Mouse (Mus musculus) midbrain, embryonic 15.5 days (tissue): ENCODE data around the gene Btnl10. TPM values are rescaled to one million over a fixed set of nuclear protein-coding genes. Genes with fewer than 3 reads are reported as not detected.

Experiments
- ATAC-seq: fragments of 200-750 bp; cut with Nextera tagmentation; replicated peaks from 2 replicates; pipeline ENCODE4 v1.8.0; 2017; ENCODE audit warnings: moderate TSS enrichment
- H3K27ac ChIP-seq: fragments of 300-500 bp; sonication (generic); 2 replicates; pipeline ENCODE4 v1.5.1; 2015; ENCODE audit warnings: mild to moderate bottlenecking, inconsistent platforms
- H3K27me3 ChIP-seq: fragments of 300-500 bp; sonication (generic); replicated peaks from 2 replicates; pipeline ENCODE4 v1.6.1; 2015; ENCODE audit warnings: inconsistent platforms
- H3K36me3 ChIP-seq: fragments of 300-500 bp; sonication (generic); replicated peaks from 2 replicates; pipeline ENCODE4 v1.6.1; 2015; ENCODE audit warnings: inconsistent platforms
- H3K4me1 ChIP-seq: fragments of 300-500 bp; sonication (generic); 2 replicates; pipeline ENCODE4 v1.6.1; 2015; ENCODE audit warnings: inconsistent platforms
- H3K4me2 ChIP-seq: fragments of 300-500 bp; sonication (generic); 2 replicates; pipeline ENCODE4 v1.6.1; 2015; ENCODE audit warnings: inconsistent platforms, mild to moderate bottlenecking, moderate library complexity
- H3K4me3 ChIP-seq: fragments of 300-500 bp; sonication (generic); 2 replicates; pipeline ENCODE4 v1.5.1; 2015; ENCODE audit warnings: mild to moderate bottlenecking, inconsistent platforms
- H3K9ac ChIP-seq: fragments of 300-500 bp; sonication (generic); 2 replicates; pipeline ENCODE4 v1.6.1; 2015; ENCODE audit warnings: mild to moderate bottlenecking, inconsistent platforms
- H3K9me3 ChIP-seq: fragments of 300-500 bp; sonication (generic); 2 replicates; pipeline ENCODE4 v1.6.1; 2016; ENCODE audit warnings: inconsistent platforms
- WGBS: fragments of 180-500 bp; shearing (Covaris S2); methylation state at CpG from one replicate; pipeline ENCODE4 v1.1.7; 2015; ENCODE audit warnings: mixed read lengths; 5-methylcytosine and 5-hydroxymethylcytosine counted together
- microRNA-seq: library from miRNA; unstranded; fragments of <30 nt; microRNA quantifications from one replicate; pipeline ENCODE4, GENCODE M21; 2016
- polyA plus RNA-seq: library from polyadenylated mRNA; unstranded; fragments of >200 nt; fragmentation: Nextera tagmentation; extraction: Ambion mirVana; gene quantifications from 2 replicates; pipeline ENCODE4 v1.2.1, GENCODE M21; 2015

The Btnl10 gene
- polyA plus RNA-seq, 1 experiment from 2014 or later: not detected

- no peak for ATAC-seq
- WGBS: 52% methylated on average over 12 of the region's 12 CpGs
- Histone ChIP-seq H3K4me2 (no peak overlapping the region), H3K27ac (no peak overlapping the region), H3K9ac (no peak overlapping the region), H3K4me1 (peaks cover 3% of the 10 kb centered on the region; the same call in 1 of the 2 replicates), H3K9me3 (no peaks in the 10 kb centered on the region), H3K4me3 (no peak overlapping the region), H3K36me3 (no peaks in the 10 kb centered on the region), H3K27me3 (0 out of 2 replicates have a peak, but pooled peaks cover 4% of the 10 kb centered on the region)
These were observed 47.5 kb downstream of the Btnl10 start for GRCm38 (mm10) chr11:58965001-58965760.

DNA sequence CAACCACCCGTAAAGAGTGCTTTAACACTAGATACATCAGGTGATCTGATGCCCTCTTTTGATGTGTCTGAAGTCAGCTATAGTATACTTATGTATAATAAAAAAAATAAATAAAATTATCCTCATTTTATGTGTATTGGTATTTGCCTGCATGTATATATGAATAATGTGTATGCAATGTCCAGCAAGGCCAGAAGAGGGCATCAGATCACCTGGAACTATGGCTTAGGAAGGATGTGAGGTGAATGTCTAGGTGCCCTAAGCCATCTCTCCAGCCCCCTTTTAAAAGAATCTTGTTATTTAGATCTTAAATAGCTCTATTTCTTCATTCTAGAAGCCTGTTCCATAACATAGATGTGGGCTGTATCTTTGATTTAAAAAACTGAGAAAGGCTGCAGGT lies 49.6 kb downstream of the Btnl10 start:
- H3K4me3 ChIP-seq: no peak overlapping the region
- 0 out of 2 replicates have a peak, but pooled peaks cover 4% of the 10 kb centered on the region for H3K27me3 ChIP-seq
- no peaks in the 10 kb centered on the region for H3K9me3 ChIP-seq
- ATAC-seq: no peak
- H3K4me1 ChIP-seq: peaks cover 3% of the 10 kb centered on the region; the same call in 1 of the 2 replicates
- H3K9ac ChIP-seq: no peak overlapping the region
- 95% methylated on average over 1 of the region's 1 CpGs for WGBS
- H3K36me3 ChIP-seq: 0 out of 2 replicates have a peak, but pooled peaks cover 5% of the 10 kb centered on the region
- H3K4me2 ChIP-seq: no peak overlapping the region
- no peak overlapping the region for H3K27ac ChIP-seq

- no peak for ATAC-seq
- 0 out of 2 replicates have a peak, but pooled peaks cover 5% of the 10 kb centered on the region for H3K36me3 ChIP-seq
- H3K9ac ChIP-seq: no peak overlapping the region
- H3K4me1 ChIP-seq: peaks cover 2% of the 10 kb centered on the region; the same call in 1 of the 2 replicates
- H3K27me3 ChIP-seq: no peaks in the 10 kb centered on the region
- no peak overlapping the region for H3K27ac ChIP-seq
- no peaks in the 10 kb centered on the region for H3K9me3 ChIP-seq
- WGBS: 76% methylated on average over 7 of the region's 7 CpGs
- H3K4me3 ChIP-seq: no peak overlapping the region
- no peak overlapping the region for H3K4me2 ChIP-seq
These were observed 50.8 kb downstream of the Btnl10 start for GRCm38 (mm10) chr11:58968551-58968950.

DNA sequence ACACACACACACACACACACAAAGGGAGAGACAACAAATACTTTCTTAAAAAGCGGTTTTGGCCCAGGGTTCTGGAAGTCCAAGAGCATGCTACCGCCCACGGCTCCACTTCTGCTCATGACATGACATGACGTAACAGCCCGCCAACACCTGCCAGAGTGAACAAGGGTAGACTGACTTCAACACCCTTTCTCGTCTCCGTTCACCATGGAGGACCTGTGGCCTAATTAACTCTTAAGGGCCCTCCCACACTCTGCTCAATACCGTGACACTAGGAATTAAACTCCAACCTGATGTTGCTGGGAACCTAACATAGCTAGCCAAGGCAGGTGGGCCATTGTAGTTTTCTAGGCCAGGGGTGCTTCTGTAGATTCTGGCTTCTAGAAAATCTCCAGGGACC lies 51.3 kb downstream of the Btnl10 start:
- Histone ChIP-seq H3K9me3 (no peaks in the 10 kb centered on the region), H3K36me3 (0 out of 2 replicates have a peak, but pooled peaks cover 5% of the 10 kb centered on the region), H3K27me3 (no peaks in the 10 kb centered on the region), H3K9ac (no peak overlapping the region), H3K4me2 (no peak overlapping the region), H3K4me3 (no peak overlapping the region), H3K27ac (no peak overlapping the region), H3K4me1 (no peaks in the 10 kb centered on the region)
- ATAC-seq: no peak
- 94% methylated on average over 8 of the region's 8 CpGs for WGBS

DNA sequence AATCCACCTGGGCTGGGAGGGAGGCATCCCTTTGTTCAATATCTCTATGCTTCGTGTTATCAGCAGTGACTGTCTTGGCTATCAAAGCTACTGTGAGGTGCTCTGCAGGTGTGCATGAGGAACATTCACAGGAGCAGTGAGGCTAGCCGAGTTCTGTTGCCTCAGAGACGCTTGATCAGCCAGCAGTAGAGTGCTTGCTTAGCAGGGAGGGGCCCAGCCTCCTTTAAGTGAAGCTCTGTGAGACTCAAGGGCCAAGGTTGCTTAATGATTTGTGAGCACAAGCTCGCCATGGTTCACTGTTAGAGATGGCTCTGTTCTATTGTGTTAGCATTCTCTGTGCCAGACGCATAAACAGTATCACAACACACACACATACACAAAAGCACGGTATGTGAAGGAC lies 52.0 kb downstream of the Btnl10 start:
- WGBS: 78% methylated on average over 6 of the region's 6 CpGs

DNA sequence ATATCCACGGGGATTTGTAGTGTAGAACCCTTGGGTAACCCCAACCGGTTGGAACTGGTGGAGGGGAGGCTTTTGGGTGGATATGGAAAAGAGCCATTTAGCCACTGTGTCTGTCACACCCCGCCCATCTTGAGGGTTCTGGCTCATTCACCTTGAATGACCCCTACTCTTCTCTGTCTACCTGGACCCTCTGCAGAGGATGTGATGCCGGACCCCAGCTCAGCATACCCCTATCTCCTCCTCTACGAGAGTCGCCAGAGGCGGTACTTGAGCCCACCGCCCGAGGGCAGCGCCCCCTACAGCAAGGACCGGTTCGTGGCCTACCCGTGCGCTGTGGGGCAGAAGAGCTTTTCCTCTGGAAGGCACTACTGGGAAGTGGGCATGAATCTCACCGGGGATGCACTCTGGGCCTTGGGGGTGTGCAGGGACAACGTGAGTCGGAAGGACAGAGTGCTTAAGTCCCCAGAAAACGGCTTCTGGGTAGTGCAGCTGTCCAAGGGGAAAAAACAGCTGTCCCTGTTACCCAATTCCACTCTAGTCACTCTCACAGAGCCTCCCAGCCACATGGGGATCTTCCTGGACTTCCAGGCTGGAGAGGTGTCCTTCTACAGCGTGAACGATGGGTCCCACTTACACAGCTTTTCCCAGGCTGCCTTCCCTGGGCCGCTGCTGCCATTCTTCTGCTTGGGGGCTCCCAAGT lies 53.3 kb downstream of the Btnl10 start:
- no peak overlapping the region for H3K27ac ChIP-seq
- H3K27me3 ChIP-seq: no peaks in the 10 kb centered on the region
- H3K4me1 ChIP-seq: peaks cover 8% of the 10 kb centered on the region
- H3K9ac ChIP-seq: no peak overlapping the region
- no peak for ATAC-seq
- H3K36me3 ChIP-seq: 0 out of 2 replicates have a peak, but pooled peaks cover 5% of the 10 kb centered on the region
- no peaks in the 10 kb centered on the region for H3K9me3 ChIP-seq
- H3K4me2 ChIP-seq: no peak overlapping the region
- WGBS: 90% methylated on average over 21 of the region's 21 CpGs
- H3K4me3 ChIP-seq: no peak overlapping the region

More for the DNA sequence above, 52.0 kb downstream of the Btnl10 start:
- Histone ChIP-seq H3K36me3 (0 out of 2 replicates have a peak, but pooled peaks cover 5% of the 10 kb centered on the region), H3K4me3 (no peak overlapping the region), H3K9ac (no peak overlapping the region), H3K4me2 (no peak overlapping the region), H3K9me3 (no peaks in the 10 kb centered on the region), H3K27me3 (no peaks in the 10 kb centered on the region), H3K27ac (no peak overlapping the region), H3K4me1 (no peaks in the 10 kb centered on the region)
- ATAC-seq: no peak

DNA sequence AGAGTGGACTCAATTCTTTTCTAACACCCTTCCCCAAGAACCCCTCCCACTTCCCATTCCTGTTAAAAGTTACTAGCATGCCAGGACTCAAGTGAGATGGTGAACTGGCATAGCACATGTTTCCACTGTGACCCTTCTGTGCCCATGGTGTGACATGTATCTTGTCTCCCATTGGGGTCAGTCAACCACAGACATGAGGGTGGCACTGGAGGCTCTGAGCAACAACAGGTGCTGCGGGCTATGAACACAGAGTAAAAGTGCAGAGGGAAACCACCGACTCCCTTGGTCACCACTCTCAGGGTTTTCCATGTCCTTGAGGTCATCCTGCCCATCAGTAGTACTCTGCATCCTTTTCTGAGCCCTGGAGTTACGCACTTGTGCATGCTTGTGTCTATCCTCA lies 54.1 kb downstream of the Btnl10 start:
- H3K4me2 ChIP-seq: no peak overlapping the region
- no peak overlapping the region for H3K9ac ChIP-seq
- H3K27ac ChIP-seq: no peak overlapping the region
- H3K36me3 ChIP-seq: 0 out of 2 replicates have a peak, but pooled peaks cover 5% of the 10 kb centered on the region
- H3K27me3 ChIP-seq: no peaks in the 10 kb centered on the region
- no peak for ATAC-seq
- 95% methylated on average over 3 of the region's 3 CpGs for WGBS
- no peaks in the 10 kb centered on the region for H3K9me3 ChIP-seq
- H3K4me1 ChIP-seq: peaks cover 11% of the 10 kb centered on the region
- no peak overlapping the region for H3K4me3 ChIP-seq

DNA sequence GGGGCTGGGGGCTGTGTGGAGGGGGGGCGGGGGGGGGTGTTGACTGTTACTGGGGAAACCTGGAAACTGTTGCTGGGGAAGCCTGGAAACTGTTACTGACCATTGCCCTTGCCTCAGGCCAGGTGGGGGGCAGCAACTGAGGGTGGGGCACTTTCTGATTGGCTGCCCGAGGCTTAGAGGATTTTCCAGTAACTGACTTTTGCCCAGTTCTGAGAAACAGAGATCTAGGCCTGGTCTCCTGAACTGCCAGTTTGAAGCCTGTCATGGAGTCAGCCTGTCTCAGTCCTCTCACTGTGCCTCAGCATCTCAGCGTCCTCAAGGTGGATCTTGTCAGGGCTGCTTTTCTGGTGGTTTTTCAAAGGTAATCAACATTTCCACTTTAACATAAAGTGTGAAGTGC lies 56.7 kb downstream of the Btnl10 start:
- Histone ChIP-seq H3K4me1 (peaks cover 25% of the 10 kb centered on the region), H3K4me2 (no peak overlapping the region), H3K27ac (no peak overlapping the region), H3K9ac (no peak overlapping the region), H3K4me3 (no peak overlapping the region), H3K36me3 (0 out of 2 replicates have a peak, but pooled peaks cover 5% of the 10 kb centered on the region), H3K9me3 (no peaks in the 10 kb centered on the region), H3K27me3 (no peaks in the 10 kb centered on the region)
- ATAC-seq: no peak
- WGBS: 97% methylated on average over 3 of the region's 3 CpGs

Small RNA genes lying within 50 kb of the gene (microRNA-seq; reads per million reads assigned to microRNA genes)
- gene Gm44313: not detected

Other genes with a start within 250 kb of the Btnl10 start
- gene Olfr320, start 236.8 kb upstream of the Btnl10 start, polyA plus RNA-seq: not detected in 2 replicates
- not detected in 2 replicates for gene Olfr319, start 218.7 kb upstream of the Btnl10 start, polyA plus RNA-seq
- not detected in 2 replicates for gene Olfr318, start 193.9 kb upstream of the Btnl10 start, polyA plus RNA-seq
- 0.08 and 0.44 TPM in 2 replicates for gene Olfr317, start 178.7 kb upstream of the Btnl10 start, polyA plus RNA-seq
- gene Olfr316, start 165.2 kb upstream of the Btnl10 start, polyA plus RNA-seq: not detected in 2 replicates
- not detected in 2 replicates for gene Olfr315, start 144.7 kb upstream of the Btnl10 start, polyA plus RNA-seq
- gene Olfr314, start 135.0 kb upstream of the Btnl10 start, polyA plus RNA-seq: not detected in 2 replicates
- 12.2 and 13.4 TPM in 2 replicates for gene Fam183b, start 115.9 kb upstream of the Btnl10 start, polyA plus RNA-seq
- not detected in 2 replicates for gene Olfr313, start 102.9 kb upstream of the Btnl10 start, polyA plus RNA-seq
- gene Olfr312, start 88.7 kb upstream of the Btnl10 start, polyA plus RNA-seq: 0.04 TPM in 1 of 2 replicates, not detected in the other
- not detected in 2 replicates for gene Olfr311, start 78.7 kb upstream of the Btnl10 start, polyA plus RNA-seq
- gene Gm12258, start 70.8 kb upstream of the Btnl10 start, polyA plus RNA-seq: 24.7 and 25.4 TPM in 2 replicates
- 14.1 and 14.2 TPM in 2 replicates for gene 2810021J22Rik, start 50.7 kb upstream of the Btnl10 start, polyA plus RNA-seq
- 7.1 TPM in 2 replicates for gene Zfp39, start 13.7 kb upstream of the Btnl10 start, polyA plus RNA-seq
- 626 and 662 TPM in 2 replicates for gene Rnf187, start 21.0 kb downstream of the Btnl10 start, polyA plus RNA-seq
- gene Hist3h2ba, start 31.0 kb downstream of the Btnl10 start, polyA plus RNA-seq: 311 and 338 TPM in 2 replicates
- gene Hist3h2a, start 36.8 kb downstream of the Btnl10 start, polyA plus RNA-seq: 119 and 121 TPM in 2 replicates
- 1.5 and 2.0 TPM in 2 replicates for gene Trim17, start 36.8 kb downstream of the Btnl10 start, polyA plus RNA-seq
- gene Trim11, start 60.2 kb downstream of the Btnl10 start, polyA plus RNA-seq: 22.1 and 24.1 TPM in 2 replicates
- 0.28 and 0.38 TPM in 2 replicates for gene Obscn, start 218.5 kb downstream of the Btnl10 start, polyA plus RNA-seq
- 7.2 and 8.7 TPM in 2 replicates for gene Iba57, start 245.8 kb downstream of the Btnl10 start, polyA plus RNA-seq